Mouse (Mus musculus) brain, adult 10 weeks (tissue): Measurements from ENCODE around the gene Rap1a. TPM values are rescaled to one million over a fixed set of nuclear protein-coding genes. Genes with fewer than 3 reads are reported as not detected.

Experiments used
- polyA plus RNA-seq: library from polyadenylated mRNA; stranded (reverse); fragments of 350-450 nt; fragmentation: Illumina TruSeq; extraction: RNeasy Lipid Tissue Mini Kit (QIAGEN cat#74804); gene quantifications from one replicate; pipeline ENCODE4 v1.2.3, GENCODE M21; 2015; ENCODE audit warnings: low read depth, low replicate concordance

The Rap1a gene
- 106 TPM for polyA plus RNA-seq

DNA sequence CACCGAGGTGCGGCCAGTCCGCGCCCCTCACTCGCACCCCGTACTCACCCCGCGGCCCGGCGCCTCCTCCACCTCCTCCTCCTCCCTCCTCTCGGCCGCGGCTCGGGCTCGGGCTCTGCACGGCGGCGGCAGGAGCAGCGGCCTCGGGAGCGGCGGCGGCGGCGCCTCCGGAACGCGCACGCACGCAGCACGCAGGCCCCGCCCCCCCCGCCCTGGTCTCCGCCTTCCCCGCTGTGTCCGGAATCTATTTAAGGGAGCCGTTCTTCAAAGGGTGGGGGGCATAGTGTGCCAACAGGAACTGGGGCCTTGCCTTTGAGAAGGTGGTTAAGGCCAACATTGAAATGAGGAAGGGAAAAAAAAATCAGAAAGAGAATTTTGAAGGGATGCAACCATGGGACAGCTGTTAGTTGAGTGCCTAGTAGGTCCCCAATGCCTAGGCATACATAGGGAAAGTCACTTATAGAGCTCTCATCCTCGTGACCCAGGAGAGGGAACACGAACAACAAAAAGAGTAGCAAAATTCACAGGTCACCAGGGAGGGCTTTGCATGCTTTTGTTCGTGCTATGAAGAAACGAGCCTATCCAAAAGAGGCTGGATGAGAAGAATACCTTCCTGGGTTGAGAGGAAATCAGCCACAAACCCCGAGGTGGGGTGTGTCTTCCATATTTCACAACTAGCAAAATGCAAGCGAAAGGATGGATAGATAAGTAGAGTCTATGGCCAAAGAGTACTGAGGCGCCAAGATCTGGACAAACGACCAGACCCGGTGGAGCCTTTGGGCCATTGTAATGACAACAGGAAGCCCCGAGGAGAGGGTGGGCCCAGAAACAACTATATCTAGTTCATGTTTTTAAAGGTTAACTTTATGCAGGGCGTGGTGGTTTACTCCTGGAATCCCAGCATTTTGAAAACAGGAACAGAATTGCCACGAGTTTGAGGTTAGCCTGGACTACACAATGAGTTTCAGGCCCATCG lies at the start of gene Rap1a:
Gene Rap1a (minus strand): TSS at position 146 of the 976 bp plus-strand sequence.

GRCm38 (mm10) chr3:105704031-105705008 lies 96.8 kb downstream of the Rap1a start, which contains the start of gene Inka2:
Gene Inka2 (plus strand): TSS chr3:105704599.

DNA sequence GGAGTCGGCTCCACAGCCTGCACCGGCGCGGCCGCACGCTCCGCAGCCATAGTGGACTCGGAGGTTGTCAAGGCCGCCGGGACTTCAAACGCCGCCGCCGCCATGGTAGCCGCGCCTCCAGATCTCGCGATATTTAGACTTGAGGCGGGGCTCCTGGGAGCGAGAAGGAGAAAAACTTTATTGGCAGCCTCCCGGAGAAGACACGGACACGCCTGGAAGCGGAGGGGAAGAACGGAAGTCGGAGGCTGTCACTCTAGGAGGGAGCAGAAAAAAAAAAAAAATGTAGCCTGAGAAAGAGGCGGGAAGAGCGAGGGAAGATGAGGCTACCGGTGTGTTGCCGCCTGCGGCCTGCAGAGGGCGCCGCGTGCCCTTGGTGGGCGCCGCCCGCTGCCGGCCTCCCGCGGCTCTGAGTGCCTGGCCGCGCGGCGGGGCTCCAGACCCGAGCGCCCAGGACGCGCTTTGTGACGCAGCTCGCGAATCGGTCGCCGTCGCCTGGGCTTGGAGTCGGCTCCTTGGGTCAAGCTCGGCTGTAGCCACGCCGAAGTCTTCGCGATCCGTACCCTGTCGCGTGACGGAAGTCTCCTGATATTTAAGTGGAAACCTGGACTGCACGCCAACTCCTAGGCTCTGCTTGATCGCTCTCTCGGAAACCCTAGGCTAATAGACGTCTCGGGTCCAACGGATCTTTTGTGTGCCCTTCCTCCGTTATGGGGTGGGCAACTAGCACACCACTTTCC lies 113.6 kb downstream of the Rap1a start, which contains the start of gene Ddx20:
Gene Ddx20 (minus strand): TSS at position 251 of the 737 bp plus-strand sequence.

Other genes with a start within 250 kb of the Rap1a start
- 13.1 TPM for gene Ddx20, start 113.8 kb downstream of the Rap1a start, polyA plus RNA-seq
- 73.0 TPM for gene Inka2, start 96.7 kb downstream of the Rap1a start, polyA plus RNA-seq
- 1.6 TPM for gene Adora3, start 69.5 kb upstream of the Rap1a start, polyA plus RNA-seq
- gene Tmigd3, start 69.6 kb upstream of the Rap1a start, polyA plus RNA-seq, result not detected
- gene I830077J02Rik, start 131.3 kb upstream of the Rap1a start, polyA plus RNA-seq, result 2.8 TPM
- 44.4 TPM for gene Wdr77, start 158.0 kb upstream of the Rap1a start, polyA plus RNA-seq
- 553 TPM for gene Atp5f1, start 158.8 kb upstream of the Rap1a start, polyA plus RNA-seq
- 5.3 TPM for gene Ovgp1, start 172.4 kb upstream of the Rap1a start, polyA plus RNA-seq
- gene Pifo, start 213.3 kb upstream of the Rap1a start, polyA plus RNA-seq, result 3.2 TPM
- not detected for gene Chil5, start 231.5 kb upstream of the Rap1a start, polyA plus RNA-seq